Mouse (Mus musculus) cerebellum, adult 2 months (tissue): ENCODE measurements around the gene Tpd52l2. TPM values are rescaled to one million over a fixed set of nuclear protein-coding genes. Genes with fewer than 3 reads are reported as not detected.

ENCODE experiments used
- DNase-seq, 2 experiments: peaks; one replicate each; pipeline ENCODE4 v3.0.0; 2021
- H3K27ac ChIP-seq: fragments of 200-500 bp; 2 replicates; pipeline ENCODE4 v1.5.1; 2012; ENCODE audit warnings: low read length, control low read depth, inconsistent platforms; ENCODE audit not compliant: insufficient read depth
- H3K27me3 ChIP-seq: fragments of 200-500 bp; 2 replicates; pipeline ENCODE4 v1.6.1; 2012; ENCODE audit warnings: inconsistent platforms, mild to moderate bottlenecking, low read length, moderate library complexity; ENCODE audit not compliant: control insufficient read depth, insufficient read depth
- H3K4me1 ChIP-seq: fragments of 200-500 bp; 2 replicates; pipeline ENCODE4 v1.6.1; 2011; ENCODE audit warnings: low read length; ENCODE audit not compliant: control insufficient read depth, insufficient read depth
- H3K4me3 ChIP-seq: fragments of 200-500 bp; replicated peaks from 2 replicates; pipeline ENCODE3; 2011; ENCODE audit warnings: mild to moderate bottlenecking, low read depth, low read length, control low read depth; ENCODE audit not compliant: insufficient read depth
- CTCF ChIP-seq: fragments of 200-500 bp; IDR thresholded peaks from 2 replicates; pipeline ENCODE4 v1.5.1; 2011; ENCODE audit warnings: low read depth, mild to moderate bottlenecking, control low read depth, low read length, moderate library complexity, borderline replicate concordance; ENCODE audit not compliant: insufficient read depth
- POLR2A ChIP-seq: fragments of 200-500 bp; IDR thresholded peaks from 2 replicates; pipeline ENCODE4 v1.6.1; 2011; ENCODE audit warnings: low read length, control low read depth, borderline replicate concordance; ENCODE audit not compliant: insufficient read depth
- WGBS: fragments of 180-500 bp; shearing (Covaris S2); methylation state at CpG from one replicate; pipeline ENCODE4 v1.1.7; 2018; 5-methylcytosine and 5-hydroxymethylcytosine counted together
- polyA plus RNA-seq: library from polyadenylated mRNA; depleted of rRNA; stranded (reverse); fragments of >200 nt; gene quantifications from 2 replicates; pipeline ENCODE4 v1.2.3, GENCODE M21; 2012; rRNA removed

Gene Tpd52l2
- polyA plus RNA-seq, result 154 and 159 TPM in 2 replicates

- Histone ChIP-seq H3K4me3 (peak within 1 kb of the TSS; percentile 78), H3K27ac (peak within 1 kb of the TSS; percentile 54)
- WGBS, result under 1% methylated on average over 46 of the region's 46 CpGs
These were observed at the start of gene Tpd52l2 for GRCm38 (mm10) chr2:181496831-181497547. TSS of gene Tpd52l2 (plus strand) at chr2:181497142.

GRCm38 (mm10) chr2:181452181-181452580 is 44.8 kb upstream of the Tpd52l2 start:
- WGBS, result 15% methylated on average over 4 of the region's 4 CpGs
- peak; percentile 66 to 78 for DNase-seq
- H3K27ac ChIP-seq, result peak overlapping the region; percentile 93
- TF ChIP-seq POLR2A (no peak; the same call in 1 of the 2 replicates), CTCF (no peak)
- H3K27me3 ChIP-seq, result no peaks in the 10 kb centered on the region
- H3K4me3 ChIP-seq, result peak overlapping the region; percentile 12
- H3K4me1 ChIP-seq, result peaks cover 33% of the 10 kb centered on the region

More at GRCm38 (mm10) chr2:181496831-181497547, at the start of gene Tpd52l2:
- Histone ChIP-seq H3K27me3 (no peaks in the 10 kb centered on the region), H3K4me1 (peaks cover 11% of the 10 kb centered on the region)
- peak; percentile 92 to 96 for DNase-seq
- TF ChIP-seq CTCF (no peak), POLR2A (peak; percentile 85)

- Histone ChIP-seq H3K27ac (no peak overlapping the region), H3K4me1 (peaks cover 33% of the 10 kb centered on the region), H3K27me3 (no peaks in the 10 kb centered on the region), H3K4me3 (no peak overlapping the region)
- WGBS, result 53% methylated on average over 1 of the region's 1 CpGs
- TF ChIP-seq CTCF (peak; percentile 10; the same call in 1 of the 2 replicates), POLR2A (no peak)
- no peak for DNase-seq
These were observed 43.7 kb upstream of the Tpd52l2 start for GRCm38 (mm10) chr2:181453274-181453673.

- no peak for DNase-seq
- WGBS, result 62% methylated on average over 2 of the region's 2 CpGs
- H3K27ac ChIP-seq, result no peak overlapping the region
- H3K27me3 ChIP-seq, result no peaks in the 10 kb centered on the region
- H3K4me3 ChIP-seq, result no peak overlapping the region
- no peak for TF ChIP-seq CTCF
- TF ChIP-seq POLR2A, result no peak
- peaks cover 37% of the 10 kb centered on the region for H3K4me1 ChIP-seq
These were observed 41.0 kb upstream of the Tpd52l2 start for GRCm38 (mm10) chr2:181455899-181456298.

DNA sequence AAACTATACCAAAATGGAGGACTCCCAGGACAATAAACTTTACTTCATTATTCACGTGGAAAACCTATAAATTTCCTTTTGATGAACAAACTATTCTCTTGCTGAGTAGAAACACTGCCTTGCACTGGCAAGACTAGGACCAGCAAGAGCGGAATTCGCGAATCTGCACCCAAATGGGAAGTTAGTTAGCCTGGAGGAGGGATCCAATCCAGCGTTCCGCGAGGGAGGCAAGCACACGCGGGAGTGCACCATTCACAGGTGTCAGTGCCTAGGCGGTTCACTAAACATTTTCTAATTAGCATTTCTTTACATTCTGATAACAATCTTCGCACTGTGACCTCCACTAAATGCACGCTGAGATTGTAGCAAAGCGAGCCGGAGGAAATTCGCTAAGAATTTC is 39.1 kb upstream of the Tpd52l2 start:
- DNase-seq, result peak in 1 of 2 experiments; percentile 36
- TF ChIP-seq POLR2A, result no peak
- TF ChIP-seq CTCF, result no peak
- WGBS, result 3% methylated on average over 15 of the region's 15 CpGs
- Histone ChIP-seq H3K4me3 (peak overlapping the region; percentile 66), H3K4me1 (peaks cover 37% of the 10 kb centered on the region), H3K27ac (no peak overlapping the region), H3K27me3 (no peaks in the 10 kb centered on the region)

GRCm38 (mm10) chr2:181458411-181459152 is 38.4 kb upstream of the Tpd52l2 start:
- 2% methylated on average over 66 of the region's 72 CpGs for WGBS
- Histone ChIP-seq H3K4me3 (peak overlapping the region; percentile 66), H3K27ac (peak overlapping the region; percentile 62), H3K27me3 (no peaks in the 10 kb centered on the region), H3K4me1 (peaks cover 39% of the 10 kb centered on the region)
- DNase-seq, result peak; percentile 64 to 70
- no peak for TF ChIP-seq POLR2A
- TF ChIP-seq CTCF, result no peak

DNA sequence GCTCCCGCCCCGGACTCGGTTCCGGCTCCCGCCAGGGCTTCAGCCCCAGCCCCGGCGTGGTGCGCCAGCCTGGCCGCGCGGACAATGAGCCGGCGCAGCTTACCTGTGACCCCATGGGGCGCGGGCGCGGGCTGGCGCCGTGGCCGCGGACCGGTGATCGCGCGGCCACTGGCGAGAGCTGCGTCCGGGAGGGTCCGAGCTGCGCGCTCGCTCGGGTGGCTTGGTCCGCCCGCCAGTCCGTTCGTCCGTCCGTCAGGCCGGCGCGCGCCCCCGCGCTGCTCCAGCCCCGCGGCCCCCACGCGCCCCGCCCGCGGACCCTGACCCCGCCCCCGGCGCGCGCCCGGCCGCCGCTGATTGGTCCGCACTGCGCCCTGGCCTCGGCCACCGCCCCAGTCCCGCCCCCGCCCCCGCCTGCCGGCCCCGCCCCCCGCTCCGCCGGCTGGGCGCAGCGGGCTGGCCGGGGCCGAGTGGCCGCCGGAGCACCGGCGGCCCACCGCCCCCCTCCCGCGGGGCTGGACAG is 37.7 kb upstream of the Tpd52l2 start, which contains the start of gene Zbtb46:
Gene Zbtb46 (minus strand): TSS at position 274 of the 520 bp plus-strand sequence.
- 1% methylated on average over 52 of the region's 83 CpGs for WGBS
- Histone ChIP-seq H3K27ac (peak within 1 kb of the TSS; percentile 62), H3K4me3 (peak within 1 kb of the TSS; percentile 66), H3K4me1 (peaks cover 45% of the 10 kb centered on the region), H3K27me3 (no peaks in the 10 kb centered on the region)
- peak; percentile 89 for DNase-seq
- TF ChIP-seq CTCF (no peak), POLR2A (peak; percentile 55)
